Comparison of ENCODE assay signal across 8 mouse cellular contexts in genomic region chr5:125389131-125389578, GRCm38 (mm10). TPM values are rescaled to one million over a fixed set of nuclear protein-coding genes. Genes with fewer than 3 reads are reported as not detected.
DNase-seq lines count a peak whose midpoint lies in the region; ATAC-seq lines count a peak whose summit lies in the region.

Gene Gm10382, plus strand, starts transcription at chr5:125389322.

- H3K9ac ChIP-seq in hindbrain, embryonic 12.5 days, result peak within 1 kb of the TSS; percentile 99

- peak; percentile 30 for ATAC-seq in hindbrain, embryonic 12.5 days (ENCODE audit: low FRiP score)

- H3K4me3 ChIP-seq in hindbrain, embryonic 12.5 days, result peak within 1 kb of the TSS; percentile 99

- peak within 1 kb of the TSS; percentile 99 for H3K4me2 ChIP-seq in hindbrain, embryonic 12.5 days (replicated peaks)

- H3K4me1 ChIP-seq in hindbrain, embryonic 12.5 days, result peaks cover 42% of the 10 kb centered on the region

- H3K27ac ChIP-seq in hindbrain, embryonic 12.5 days, result peak within 1 kb of the TSS; percentile 98

- WGBS in hindbrain, embryonic 12.5 days, result under 1% methylated on average over 40 of the region's 41 CpGs

- H3K9me3 ChIP-seq in hindbrain, embryonic 12.5 days (replicated peaks), result no peaks in the 10 kb centered on the region

- H3K27me3 ChIP-seq in hindbrain, embryonic 12.5 days, result no peaks in the 10 kb centered on the region

- peak; percentile 90 for DNase-seq in Muller cell, postnatal 12 days (ENCODE audit: inconsistent ontology term)
- DNase-seq in cerebellum, adult 9-10 months, result peak; percentile 81
- peak; percentile 77 for DNase-seq in frontal cortex, postnatal 10 days (ENCODE audit: low spot score in 2 of 2)
- peak; percentile 75 to 83 for DNase-seq in layer of hippocampus, postnatal 14 days (ENCODE audit: low spot score in 2 of 2)
- DNase-seq in lung, postnatal 25 days (ENCODE audit: low spot score), result peak; percentile 90
- DNase-seq in retina, postnatal 1 day, result peak; percentile 85
- peak; percentile 86 for DNase-seq in thymus, postnatal 4 days

- H3K36me3 ChIP-seq in hindbrain, embryonic 12.5 days, result peaks cover 18% of the 10 kb centered on the region

RNA-seq across cellular contexts. Expression of gene Gm10382, which starts in this region (rescaled TPM):
- 0.58 and 0.82 TPM in 2 replicates for polyA plus RNA-seq in hindbrain, embryonic 12.5 days (2016; fragmentation: Nextera tagmentation; extraction: Ambion mirVana)
- under 1 TPM; 0.28 to 0.52 TPM for total RNA-seq in layer of hippocampus, postnatal 14 days (2021)

Comparison
In these comparisons a context has a peak if more than half of its experiments do, and no peak if none do; other contexts are left out.
1. Peak in every context shown above with its lines: DNase-seq, ATAC-seq, H3K4me3 ChIP-seq and H3K27ac ChIP-seq.
2. Peak in ATAC-seq, H3K4me3 ChIP-seq, H3K27ac ChIP-seq, H3K9ac ChIP-seq and H3K4me2 ChIP-seq in hindbrain, embryonic 12.5 days; RNA of the gene not detected or under 1 TPM.
3. Peak in DNase-seq in layer of hippocampus, postnatal 14 days; RNA of the gene not detected or under 1 TPM.